Mouse (Mus musculus) lung, embryonic 14.5 days (tissue): ENCODE measurements around the gene Efnb3. TPM values are rescaled to one million over a fixed set of nuclear protein-coding genes. Genes with fewer than 3 reads are reported as not detected.

Experiments used
- ATAC-seq: fragments of 200-750 bp; cut with Nextera tagmentation; 2 replicates; pipeline ENCODE4 v1.8.0; 2017; ENCODE audit warnings: mild to moderate bottlenecking, moderate TSS enrichment, moderate library complexity; ENCODE audit not compliant: insufficient read depth
- DNase-seq: peaks from one replicate; pipeline ENCODE4 v3.0.0-alpha.2; 2015
- H3K27ac ChIP-seq: fragments of 300-500 bp; sonication (generic); 2 replicates; pipeline ENCODE4 v1.5.1; 2014; ENCODE audit warnings: low read depth, mild to moderate bottlenecking, moderate library complexity
- H3K27me3 ChIP-seq: fragments of 300-500 bp; sonication (generic); 2 replicates; pipeline ENCODE4 v1.6.1; 2014; ENCODE audit warnings: low read length, control low read depth; ENCODE audit not compliant: insufficient read depth
- H3K36me3 ChIP-seq: fragments of 300-500 bp; sonication (generic); 2 replicates; pipeline ENCODE4 v1.6.1; 2014; ENCODE audit warnings: control low read depth; ENCODE audit not compliant: insufficient read depth
- H3K4me1 ChIP-seq: fragments of 300-500 bp; sonication (generic); 2 replicates; pipeline ENCODE4 v1.6.1; 2014; ENCODE audit warnings: antibody characterized with exemption, control low read depth; ENCODE audit not compliant: insufficient read depth
- H3K4me2 ChIP-seq: fragments of 300-500 bp; sonication (generic); 2 replicates; pipeline ENCODE4 v1.6.1; 2014; ENCODE audit warnings: mild to moderate bottlenecking
- H3K4me3 ChIP-seq: fragments of 300-500 bp; sonication (generic); 2 replicates; pipeline ENCODE4 v1.5.1; 2014; ENCODE audit warnings: low read depth, low read length
- H3K9ac ChIP-seq: fragments of 300-500 bp; sonication (generic); 2 replicates; pipeline ENCODE4 v1.6.1; 2014
- H3K9me3 ChIP-seq: fragments of 300-500 bp; sonication (generic); 2 replicates; pipeline ENCODE4 v1.6.1; 2016; ENCODE audit warnings: low read depth, low read length, control low read depth
- CTCF ChIP-seq: IDR thresholded peaks from 2 replicates; pipeline ENCODE4 v1.5.1; 2016; ENCODE audit warnings: antibody characterized with exemption, low read depth
- WGBS: fragments of 180-500 bp; shearing (Covaris S2); extraction: QIAGEN DNeasy Blood & Tissue Kit; methylation state at CpG from one replicate; pipeline ENCODE4 v1.1.7; 2014; 5-methylcytosine and 5-hydroxymethylcytosine counted together
- polyA plus RNA-seq: library from polyadenylated mRNA; unstranded; fragments of >200 nt; fragmentation: Nextera tagmentation; extraction: Ambion mirVana; gene quantifications from 2 replicates; pipeline ENCODE4 v1.2.1, GENCODE M21; 2014

Efnb3 gene
- polyA plus RNA-seq, 1 experiment from 2014 or later: 2.8 TPM

DNA sequence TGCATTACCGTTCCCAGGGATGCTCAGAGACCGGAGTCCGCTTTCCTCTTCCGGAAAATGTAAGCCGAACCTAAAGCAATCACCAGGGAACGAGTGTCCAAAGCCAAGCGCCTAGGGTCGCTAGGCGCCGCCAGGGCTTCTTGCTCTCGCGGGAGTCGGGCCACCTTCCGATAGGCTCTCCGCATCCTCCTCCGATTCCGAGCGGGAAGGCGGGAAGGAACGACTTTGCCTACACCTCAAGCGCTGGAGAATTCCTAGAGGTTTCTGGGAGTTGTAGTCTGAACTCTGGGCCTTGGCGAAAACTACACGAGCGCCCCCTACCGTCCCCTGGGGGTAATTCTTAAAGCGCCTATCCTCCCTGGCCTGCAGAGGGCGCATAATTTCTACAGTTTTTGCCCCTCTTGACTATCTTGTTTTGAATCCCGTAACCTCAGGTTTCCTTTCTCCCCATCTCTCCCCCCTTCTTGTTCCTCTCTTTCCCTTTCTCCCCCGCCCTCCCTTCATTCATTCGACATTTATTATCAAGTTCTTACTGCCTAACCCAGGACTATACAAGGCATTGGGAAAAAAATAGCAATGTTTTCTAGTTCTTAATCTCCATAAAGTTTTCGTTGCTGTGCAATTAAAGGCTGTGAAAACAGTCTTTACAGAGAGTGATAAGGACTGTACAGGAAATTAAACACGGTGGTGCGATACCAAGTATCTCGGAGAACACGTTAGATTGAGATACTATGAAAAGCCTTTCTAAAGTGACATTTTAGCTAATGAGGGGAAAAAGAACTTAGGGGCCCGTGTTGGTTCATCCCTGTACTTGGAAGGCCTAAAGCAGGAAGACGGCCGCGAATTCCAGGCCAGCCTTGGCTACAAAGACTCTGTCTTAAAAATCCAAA lies 19.4 kb upstream of the Efnb3 start:
- peak overlapping the region; percentile 84 for H3K4me3 ChIP-seq
- H3K9me3 ChIP-seq: no peaks in the 10 kb centered on the region
- peak overlapping the region; percentile 91 for H3K27ac ChIP-seq
- H3K36me3 ChIP-seq: peaks cover 31% of the 10 kb centered on the region
- TF ChIP-seq CTCF: peak; percentile 100
- peak overlapping the region; percentile 92 for H3K4me2 ChIP-seq
- H3K9ac ChIP-seq: peak overlapping the region; percentile 85
- DNase-seq (peak; percentile 99), ATAC-seq (peak; percentile 91)
- 2% methylated on average over 39 of the region's 39 CpGs for WGBS
- peaks cover 11% of the 10 kb centered on the region for H3K4me1 ChIP-seq
- H3K27me3 ChIP-seq: no peaks in the 10 kb centered on the region

DNA sequence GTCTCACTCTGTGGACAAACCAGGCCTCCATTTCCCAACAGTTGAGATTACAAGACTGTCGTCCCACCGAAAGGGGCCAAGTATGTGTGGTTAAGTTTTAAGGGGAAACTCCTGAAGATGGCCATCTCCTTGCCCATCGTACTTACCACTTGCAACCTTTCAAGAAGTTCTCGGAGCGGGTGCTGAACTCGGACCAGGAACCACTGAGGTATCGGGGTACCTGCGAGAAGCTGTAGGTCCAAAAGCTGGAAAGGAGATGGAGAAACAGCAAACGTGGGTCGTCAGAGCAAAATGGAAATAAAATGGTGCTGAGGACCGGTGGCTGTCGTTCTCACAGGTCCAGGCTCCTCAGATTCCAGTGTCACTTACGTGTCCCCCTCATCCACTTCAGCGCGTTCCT lies 18.3 kb upstream of the Efnb3 start:
- DNase-seq: no peak
- Histone ChIP-seq H3K36me3 (peaks cover 31% of the 10 kb centered on the region), H3K9ac (peak overlapping the region; percentile 85), H3K4me3 (peak overlapping the region; percentile 84), H3K4me2 (peak overlapping the region; percentile 92), H3K4me1 (peaks cover 11% of the 10 kb centered on the region), H3K27ac (peak overlapping the region; percentile 79), H3K9me3 (no peaks in the 10 kb centered on the region), H3K27me3 (no peaks in the 10 kb centered on the region)
- WGBS: 9% methylated on average over 15 of the region's 15 CpGs
- no peak for TF ChIP-seq CTCF
- no peak for ATAC-seq

DNA sequence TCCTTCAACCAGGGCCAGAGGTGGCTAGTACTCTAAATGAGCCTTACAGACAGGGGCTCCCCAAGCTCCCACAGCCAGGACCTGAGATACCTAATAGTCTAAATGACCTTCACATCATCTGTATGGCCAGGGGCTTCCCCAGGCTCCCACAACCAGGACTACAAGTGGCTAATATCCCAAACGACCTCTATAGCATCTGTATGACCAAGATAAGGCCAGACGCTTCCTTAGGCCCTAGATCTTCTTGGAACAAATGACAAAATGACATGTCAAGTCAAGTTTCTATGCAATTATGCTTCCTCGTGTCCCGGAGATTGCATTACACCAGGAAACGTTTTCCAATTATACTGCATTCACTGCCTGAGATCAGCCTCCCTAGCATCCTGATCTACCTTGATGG lies 16.3 kb upstream of the Efnb3 start:
- WGBS: 67% methylated on average over 5 of the region's 5 CpGs
- peaks cover 7% of the 10 kb centered on the region for H3K4me1 ChIP-seq
- no peaks in the 10 kb centered on the region for H3K9me3 ChIP-seq
- H3K4me3 ChIP-seq: no peak overlapping the region
- ATAC-seq: no peak
- H3K36me3 ChIP-seq: peaks cover 32% of the 10 kb centered on the region
- no peak for DNase-seq
- H3K27ac ChIP-seq: no peak overlapping the region
- H3K27me3 ChIP-seq: no peaks in the 10 kb centered on the region
- no peak for TF ChIP-seq CTCF
- no peak overlapping the region for H3K9ac ChIP-seq
- no peak overlapping the region for H3K4me2 ChIP-seq

DNA sequence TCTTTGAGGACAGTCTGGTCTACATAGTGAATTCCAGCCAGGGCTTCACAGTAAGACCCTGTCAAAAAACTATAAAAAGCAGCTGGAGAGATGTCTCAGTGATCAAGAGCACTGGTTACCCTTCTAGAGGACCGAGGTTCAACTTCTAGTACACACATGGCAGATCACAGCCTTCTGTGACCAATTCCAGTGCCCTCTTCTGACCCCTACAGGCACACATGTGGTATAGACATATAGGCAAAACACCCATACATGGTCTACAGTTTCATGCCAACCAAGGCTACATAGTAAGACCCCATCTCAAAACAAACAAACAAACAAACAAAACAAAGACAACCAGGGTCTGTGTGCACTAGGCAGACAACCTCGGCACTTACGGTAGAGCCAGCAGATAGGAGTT lies 15.2 kb upstream of the Efnb3 start:
- Histone ChIP-seq H3K36me3 (peaks cover 42% of the 10 kb centered on the region), H3K9ac (no peak overlapping the region), H3K27me3 (no peaks in the 10 kb centered on the region), H3K27ac (no peak overlapping the region), H3K4me1 (peaks cover 7% of the 10 kb centered on the region), H3K9me3 (no peaks in the 10 kb centered on the region), H3K4me2 (no peak overlapping the region), H3K4me3 (no peak overlapping the region)
- ATAC-seq (no peak), DNase-seq (peak; percentile 64)
- WGBS: 56% methylated on average over 3 of the region's 3 CpGs
- peak; percentile 62 for TF ChIP-seq CTCF

DNA sequence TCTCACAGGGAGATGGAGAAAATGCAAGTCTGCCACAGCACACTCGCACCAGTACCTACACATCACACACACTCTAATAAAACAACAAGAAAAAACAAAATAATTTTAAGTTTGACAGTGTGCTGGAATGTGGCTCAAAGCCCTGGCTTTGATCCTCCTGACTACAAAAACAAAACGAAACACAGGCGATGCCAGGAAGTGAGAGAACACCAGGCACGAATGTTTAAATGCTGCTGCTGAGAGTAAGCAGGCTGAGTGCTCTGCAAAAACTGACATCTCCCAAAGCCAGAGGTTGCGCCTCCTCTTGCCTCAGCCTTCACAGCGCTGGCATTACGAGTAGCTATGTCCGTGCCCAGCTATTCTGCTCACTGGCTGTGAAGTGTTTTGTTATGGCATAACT lies 5.1 kb upstream of the Efnb3 start:
- no peak for TF ChIP-seq CTCF
- no peaks in the 10 kb centered on the region for H3K9me3 ChIP-seq
- H3K4me3 ChIP-seq: no peak overlapping the region
- peaks cover 54% of the 10 kb centered on the region for H3K36me3 ChIP-seq
- H3K27me3 ChIP-seq: no peaks in the 10 kb centered on the region
- no peak overlapping the region for H3K4me2 ChIP-seq
- 57% methylated on average over 8 of the region's 8 CpGs for WGBS
- H3K4me1 ChIP-seq: no peaks in the 10 kb centered on the region
- no peak overlapping the region for H3K27ac ChIP-seq
- H3K9ac ChIP-seq: no peak overlapping the region
- ATAC-seq: no peak
- DNase-seq: peak; percentile 67

DNA sequence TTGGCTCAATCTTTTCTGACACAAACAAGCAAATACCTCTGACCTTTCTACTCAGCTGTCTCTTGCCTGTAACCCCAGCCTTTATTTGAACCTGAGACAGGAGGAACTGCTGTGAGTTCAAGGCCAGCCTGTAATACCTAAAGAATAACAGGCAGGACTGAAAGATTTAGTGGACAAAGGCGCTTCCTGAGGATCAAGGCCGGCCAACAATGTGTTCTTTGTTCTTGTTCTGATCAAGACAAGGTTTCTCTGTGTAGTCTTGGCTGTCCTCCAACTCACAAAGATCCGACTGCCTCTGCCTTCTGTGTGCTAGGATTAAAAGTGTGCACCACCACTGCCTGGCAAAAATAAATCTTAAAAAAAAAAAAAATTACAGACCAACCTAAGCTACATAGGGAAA lies 4.4 kb upstream of the Efnb3 start:
- TF ChIP-seq CTCF: no peak
- no peak for ATAC-seq
- Histone ChIP-seq H3K9me3 (no peaks in the 10 kb centered on the region), H3K27me3 (no peaks in the 10 kb centered on the region), H3K36me3 (peaks cover 47% of the 10 kb centered on the region), H3K4me1 (peaks cover 3% of the 10 kb centered on the region; the same call in 1 of the 2 replicates), H3K4me3 (no peak overlapping the region), H3K27ac (no peak overlapping the region), H3K9ac (no peak overlapping the region), H3K4me2 (no peak overlapping the region)
- peak; percentile 38 for DNase-seq
- WGBS: 53% methylated on average over 3 of the region's 3 CpGs

DNA sequence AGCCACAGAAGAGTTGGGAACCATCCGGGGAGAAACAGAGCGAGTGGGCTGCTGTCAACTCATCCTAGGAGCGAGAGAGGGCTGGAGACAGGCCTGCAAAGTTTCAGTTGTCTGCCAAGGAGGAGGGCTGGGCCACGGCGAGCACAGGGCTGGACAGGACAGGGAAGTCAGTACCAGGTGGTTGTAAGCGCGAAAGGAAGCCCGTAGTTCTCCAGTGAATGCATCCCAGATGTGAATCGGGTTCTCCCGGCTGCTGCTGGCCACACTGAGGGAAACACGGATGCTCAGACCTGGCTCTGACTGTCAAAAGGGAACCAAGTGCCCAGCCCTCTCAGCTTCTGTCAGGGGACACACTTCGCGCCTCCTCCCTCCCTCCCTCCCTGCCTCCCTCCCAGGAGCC lies 3.4 kb upstream of the Efnb3 start:
- Histone ChIP-seq H3K4me3 (no peak overlapping the region), H3K36me3 (peaks cover 46% of the 10 kb centered on the region), H3K9me3 (no peaks in the 10 kb centered on the region), H3K4me2 (no peak overlapping the region), H3K4me1 (peaks cover 9% of the 10 kb centered on the region; the same call in 1 of the 2 replicates), H3K9ac (no peak overlapping the region), H3K27ac (no peak overlapping the region), H3K27me3 (no peaks in the 10 kb centered on the region)
- 74% methylated on average over 13 of the region's 13 CpGs for WGBS
- no peak for TF ChIP-seq CTCF
- DNase-seq (no peak), ATAC-seq (no peak)
